Mouse (Mus musculus): ENCODE measurements around the gene Cmip.

Gene Cmip

DNA sequence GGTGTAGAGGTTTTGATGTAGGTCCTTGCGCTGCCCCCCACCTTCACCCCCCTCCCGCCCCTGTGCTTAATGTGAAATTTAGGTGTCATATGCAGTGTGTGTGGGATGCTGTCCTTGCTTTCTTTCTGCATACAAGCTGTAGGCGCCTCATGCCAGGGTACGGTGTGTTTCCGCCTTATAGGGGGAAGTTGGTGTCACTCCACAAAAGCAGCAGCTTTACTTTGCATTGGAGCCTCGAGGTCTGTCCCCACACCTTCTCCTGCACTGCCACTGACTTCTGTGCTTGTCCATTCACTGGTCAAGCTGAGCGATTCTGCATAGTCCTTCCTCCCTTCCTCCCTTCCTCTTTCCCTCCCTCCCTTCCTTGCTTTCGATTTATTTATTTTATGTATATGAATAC, 250.8 kb downstream of the Cmip start:
- no peak for DNase-seq (ENCODE audit: low spot score)

All from layer of hippocampus, adult 9-10 months (tissue).